Mouse (Mus musculus): ENCODE data around the gene Vasp.

GRCm38 (mm10) chr7:19319906-19320305 is 48.3 kb upstream of the Vasp start:
- TF ChIP-seq POLR2A (IDR thresholded peaks at IDR 0.05; ENCODE audit: borderline replicate concordance, extremely low read depth, insufficient read depth, insufficient read length, poor library complexity, severe bottlenecking) (0 out of 2 replicates have a peak, but pooled peaks have one; percentile 7), CTCF (IDR thresholded peaks at IDR 0.05; ENCODE audit: borderline replicate concordance, extremely low read depth, insufficient read depth, insufficient read length) (peak; percentile 30; the same call in 1 of the 2 replicates)
